Mouse (Mus musculus) intestine, embryonic 14.5 days (tissue): ENCODE data around the gene Mrpl37. TPM values are rescaled to one million over a fixed set of nuclear protein-coding genes. Genes with fewer than 3 reads are reported as not detected.
"Not testable (repeated sequence)": the region's sequence is repeated elsewhere in the genome, so short reads cannot be mapped to it uniquely, and the experiment has no call there.

Experiments
- ATAC-seq: fragments of 200-750 bp; cut with Nextera tagmentation; replicated peaks from 2 replicates; pipeline ENCODE4 v1.8.0; 2017; ENCODE audit warnings: low read depth, moderate number of reproducible peaks, moderate TSS enrichment, moderate library complexity; ENCODE audit not compliant: low FRiP score, low TSS enrichment
- DNase-seq: peaks from one replicate; pipeline ENCODE4 v3.0.0-alpha.2; 2018; ENCODE audit warnings: low spot score
- H3K27ac ChIP-seq: fragments of 300-500 bp; sonication (generic); 2 replicates; pipeline ENCODE4 v1.5.1; 2014; ENCODE audit warnings: low read depth, mild to moderate bottlenecking, control low read depth
- H3K27me3 ChIP-seq: fragments of 300-500 bp; sonication (generic); replicated peaks from 2 replicates; pipeline ENCODE4 v1.6.1; 2014; ENCODE audit warnings: low read length, control low read depth; ENCODE audit not compliant: control insufficient read depth, insufficient read depth
- H3K36me3 ChIP-seq: fragments of 300-500 bp; sonication (generic); 2 replicates; pipeline ENCODE4 v1.6.1; 2014; ENCODE audit warnings: low read length, control low read depth; ENCODE audit not compliant: control insufficient read depth, insufficient read depth
- H3K4me1 ChIP-seq: fragments of 300-500 bp; sonication (generic); replicated peaks from 2 replicates; pipeline ENCODE4 v1.6.1; 2014; ENCODE audit warnings: low read length, control low read depth, mixed read lengths; ENCODE audit not compliant: control insufficient read depth, insufficient read depth
- H3K4me2 ChIP-seq: fragments of 300-500 bp; sonication (generic); 2 replicates; pipeline ENCODE4 v1.6.1; 2014; ENCODE audit warnings: low read length
- H3K4me3 ChIP-seq: fragments of 300-500 bp; sonication (generic); 2 replicates; pipeline ENCODE4 v1.5.1; 2014; ENCODE audit warnings: low read depth, low read length, control low read depth, mixed read lengths
- H3K9ac ChIP-seq: fragments of 300-500 bp; sonication (generic); 2 replicates; pipeline ENCODE4 v1.6.1; 2014; ENCODE audit warnings: mild to moderate bottlenecking, low read length
- H3K9me3 ChIP-seq: fragments of 300-500 bp; sonication (generic); 2 replicates; pipeline ENCODE4 v1.6.1; 2016; ENCODE audit warnings: low read length, control low read depth; ENCODE audit not compliant: control insufficient read depth
- WGBS: fragments of 180-500 bp; shearing (Covaris S2); extraction: QIAGEN DNeasy Blood & Tissue Kit; methylation state at CpG from one replicate; pipeline ENCODE4 v1.1.7; 2014; 5-methylcytosine and 5-hydroxymethylcytosine counted together
- polyA plus RNA-seq: library from polyadenylated mRNA; unstranded; fragments of >200 nt; fragmentation: Nextera tagmentation; extraction: Ambion mirVana; gene quantifications from 2 replicates; pipeline ENCODE4 v1.2.1, GENCODE M21; 2014

Gene Mrpl37
- 118 and 121 TPM in 2 replicates for polyA plus RNA-seq

DNA sequence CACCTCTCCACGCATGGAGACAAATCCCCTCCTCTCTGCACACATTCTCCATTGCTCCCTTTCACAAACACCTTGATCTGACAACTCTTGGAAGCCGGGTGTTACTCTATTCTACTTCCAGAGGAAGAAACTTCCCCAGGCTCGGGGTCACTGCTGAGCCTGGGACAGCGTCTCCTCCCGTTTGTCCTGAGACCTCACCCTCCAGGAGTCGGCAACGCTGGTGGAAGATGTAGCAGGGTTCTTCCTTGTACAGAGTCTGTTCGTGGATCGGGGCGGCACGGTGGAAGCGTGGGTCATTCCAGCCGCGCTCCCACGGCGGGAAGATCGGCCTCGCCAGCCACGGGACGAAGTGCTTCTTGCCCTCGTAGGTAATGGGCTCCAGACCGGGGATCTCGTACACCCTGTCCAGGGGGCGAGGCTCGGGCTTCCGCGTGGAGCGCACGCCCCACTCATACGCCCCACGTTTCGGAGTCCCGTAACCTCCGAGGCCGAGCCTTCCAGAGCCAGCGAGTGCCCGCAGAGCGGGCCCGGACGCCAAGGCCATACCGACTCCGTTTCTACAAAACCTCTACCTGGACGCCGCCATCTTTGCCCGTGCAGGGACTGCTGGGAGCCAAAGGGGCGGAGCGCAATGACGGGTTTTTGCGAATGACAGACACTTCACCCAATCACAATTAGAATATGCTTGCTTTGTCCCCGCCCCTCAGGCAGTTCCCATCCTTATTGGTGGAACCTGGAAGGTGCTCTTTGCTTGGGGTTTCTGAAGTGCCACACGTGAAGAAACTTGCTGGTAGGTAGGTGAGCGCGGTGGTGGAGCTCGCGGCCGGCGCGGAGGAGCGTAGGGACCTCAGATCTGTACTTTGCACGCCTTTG, at the start of gene Mrpl37, which contains the start of gene Cyb5rl:
Mrpl37 (minus strand) TSS at position 617 of the 873 bp plus-strand sequence.
Cyb5rl (plus strand) TSS at position 737 of the 873 bp plus-strand sequence.
- Histone ChIP-seq H3K36me3 (peaks cover 34% of the 10 kb centered on the region), H3K27ac (peak within 1 kb of the TSS; percentile 24; the same call in 1 of the 2 replicates), H3K4me1 (peaks cover 9% of the 10 kb centered on the region), H3K27me3 (no peaks in the 10 kb centered on the region), H3K4me2 (peak within 1 kb of the TSS; percentile 68), H3K9ac (peak within 1 kb of the TSS; percentile 80), H3K9me3 (no peaks in the 10 kb centered on the region), H3K4me3 (peak within 1 kb of the TSS; percentile 92)
- DNase-seq, result peak; percentile 97
- WGBS, result 1% methylated on average over 60 of the region's 60 CpGs
- ATAC-seq, result peak; percentile 98

DNA sequence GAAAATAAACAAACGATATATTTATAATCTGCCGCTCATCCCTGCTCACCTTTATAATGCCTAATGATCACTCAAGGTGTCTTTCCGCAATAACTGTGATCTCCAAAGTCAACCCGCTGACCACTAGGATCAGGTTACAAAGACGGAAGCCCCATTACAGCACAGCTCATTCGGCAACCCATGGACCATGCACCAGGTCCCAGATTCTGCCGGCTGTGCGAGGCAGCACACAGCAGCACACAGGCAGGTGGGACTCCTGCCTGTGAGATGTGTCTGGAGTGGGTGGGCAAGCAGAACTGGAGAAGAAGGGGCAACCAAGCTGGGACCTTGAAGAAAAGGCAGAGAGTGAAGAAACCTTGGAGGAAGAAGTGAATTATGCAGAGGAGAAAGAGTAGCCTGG, 47.6 kb upstream of the Mrpl37 start:
- WGBS, result 23% methylated on average over 8 of the region's 8 CpGs
- H3K36me3 ChIP-seq, result no peaks in the 10 kb centered on the region
- no peak overlapping the region for H3K4me2 ChIP-seq
- no peak overlapping the region for H3K27ac ChIP-seq
- ATAC-seq, result no peak
- H3K4me1 ChIP-seq, result no peaks in the 10 kb centered on the region; the same call in 1 of the 2 replicates
- no peak for DNase-seq
- no peak overlapping the region for H3K9ac ChIP-seq
- no peak overlapping the region for H3K4me3 ChIP-seq
- H3K27me3 ChIP-seq, result no peaks in the 10 kb centered on the region
- H3K9me3 ChIP-seq, result no peaks in the 10 kb centered on the region

- WGBS, result 89% methylated on average over 6 of the region's 6 CpGs
- H3K36me3 ChIP-seq, H3K27me3 ChIP-seq, H3K9me3 ChIP-seq, H3K27ac ChIP-seq, ATAC-seq, H3K4me3 ChIP-seq, H3K4me1 ChIP-seq, H3K4me2 ChIP-seq, H3K9ac ChIP-seq, DNase-seq: not testable (repeated sequence)
These were observed 42.5 kb upstream of the Mrpl37 start for GRCm38 (mm10) chr4:107109181-107109580.

DNA sequence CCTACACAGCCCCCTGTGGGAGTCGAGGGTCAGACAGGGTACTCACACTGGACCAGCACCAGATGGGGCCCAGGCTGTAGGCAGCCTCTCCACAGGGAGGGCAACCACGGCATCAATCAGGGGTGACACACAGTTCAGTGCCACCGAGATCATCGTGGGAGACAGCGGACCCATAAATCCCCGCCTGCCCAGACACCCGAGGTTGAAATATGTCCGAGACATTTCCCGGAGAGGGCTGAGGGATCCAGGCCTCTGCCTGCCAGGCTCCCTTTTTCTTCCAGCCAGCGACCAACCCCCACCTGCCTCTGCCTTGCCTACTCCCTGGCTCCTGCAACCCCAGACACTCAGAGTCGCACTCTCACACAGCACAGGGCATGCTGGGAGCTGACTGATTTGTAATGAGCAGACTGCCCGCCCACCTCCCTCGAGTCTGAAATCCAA, 41.6 kb upstream of the Mrpl37 start:
- Histone ChIP-seq H3K9ac (no peak overlapping the region), H3K9me3 (no peaks in the 10 kb centered on the region), H3K36me3 (no peaks in the 10 kb centered on the region), H3K4me2 (peak overlapping the region; percentile 15; the same call in 1 of the 2 replicates), H3K27ac (no peak overlapping the region; the same call in 1 of the 2 replicates), H3K4me3 (no peak overlapping the region), H3K4me1 (peaks cover 7% of the 10 kb centered on the region; the same call in 1 of the 2 replicates), H3K27me3 (no peaks in the 10 kb centered on the region)
- WGBS, result 19% methylated on average over 13 of the region's 13 CpGs
- no peak for DNase-seq
- ATAC-seq, result no peak

- Histone ChIP-seq H3K9ac (no peak overlapping the region), H3K4me2 (no peak overlapping the region), H3K4me3 (no peak overlapping the region), H3K36me3 (no peaks in the 10 kb centered on the region), H3K4me1 (peaks cover 7% of the 10 kb centered on the region; the same call in 1 of the 2 replicates), H3K27ac (no peak overlapping the region), H3K9me3 (no peaks in the 10 kb centered on the region), H3K27me3 (no peaks in the 10 kb centered on the region)
- 85% methylated on average over 16 of the region's 16 CpGs for WGBS
- no peak for DNase-seq
- no peak for ATAC-seq
These were observed 40.1 kb upstream of the Mrpl37 start for GRCm38 (mm10) chr4:107106777-107107176.

- Histone ChIP-seq H3K36me3 (no peaks in the 10 kb centered on the region), H3K4me2 (no peak overlapping the region), H3K4me3 (no peak overlapping the region), H3K9me3 (no peaks in the 10 kb centered on the region), H3K9ac (no peak overlapping the region), H3K4me1 (no peaks in the 10 kb centered on the region), H3K27me3 (no peaks in the 10 kb centered on the region), H3K27ac (no peak overlapping the region)
- 72% methylated on average over 8 of the region's 8 CpGs for WGBS
- DNase-seq, result no peak
- no peak for ATAC-seq
These were observed 35.6 kb upstream of the Mrpl37 start for GRCm38 (mm10) chr4:107102220-107102619.

DNA sequence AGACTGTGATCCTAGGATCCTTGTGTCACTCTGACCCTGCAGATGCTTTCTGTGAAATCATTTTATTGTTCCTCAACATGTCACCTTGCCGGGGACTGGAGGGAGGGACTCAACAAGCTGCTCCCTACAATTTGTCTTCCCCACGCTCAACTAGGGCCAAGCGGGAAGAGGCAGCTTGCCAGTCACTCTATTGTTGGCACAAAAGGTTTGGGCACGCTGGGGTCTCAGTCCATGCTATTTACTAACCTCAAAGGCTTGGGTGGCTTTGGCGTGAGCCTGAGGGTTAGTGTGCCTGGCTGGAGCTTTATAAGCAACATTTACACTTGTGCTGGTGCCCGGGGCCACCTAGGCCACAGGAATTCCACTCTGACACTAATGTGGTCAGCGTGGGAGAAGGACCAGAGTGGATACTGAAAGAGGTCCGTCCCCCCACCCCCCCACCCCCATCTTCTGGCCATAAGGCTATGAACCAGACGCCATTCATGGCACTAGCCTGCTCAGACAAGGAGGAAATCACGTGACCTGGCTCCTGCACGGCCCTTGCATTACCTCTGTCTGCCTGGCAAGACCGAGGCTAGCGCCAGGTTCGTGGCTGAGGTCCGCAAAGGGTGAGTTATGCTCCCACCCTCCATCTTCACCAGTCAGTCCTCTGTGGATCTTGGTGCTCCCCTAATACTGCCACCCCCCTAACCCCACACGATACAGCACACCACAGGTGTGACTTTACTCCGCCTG, 32.3 kb upstream of the Mrpl37 start:
- Histone ChIP-seq H3K36me3 (no peaks in the 10 kb centered on the region), H3K4me3 (no peak overlapping the region), H3K27me3 (no peaks in the 10 kb centered on the region), H3K9me3 (no peaks in the 10 kb centered on the region), H3K4me2 (no peak overlapping the region), H3K4me1 (no peaks in the 10 kb centered on the region), H3K27ac (no peak overlapping the region), H3K9ac (no peak overlapping the region)
- WGBS, result 75% methylated on average over 16 of the region's 17 CpGs
- no peak for DNase-seq
- no peak for ATAC-seq

DNA sequence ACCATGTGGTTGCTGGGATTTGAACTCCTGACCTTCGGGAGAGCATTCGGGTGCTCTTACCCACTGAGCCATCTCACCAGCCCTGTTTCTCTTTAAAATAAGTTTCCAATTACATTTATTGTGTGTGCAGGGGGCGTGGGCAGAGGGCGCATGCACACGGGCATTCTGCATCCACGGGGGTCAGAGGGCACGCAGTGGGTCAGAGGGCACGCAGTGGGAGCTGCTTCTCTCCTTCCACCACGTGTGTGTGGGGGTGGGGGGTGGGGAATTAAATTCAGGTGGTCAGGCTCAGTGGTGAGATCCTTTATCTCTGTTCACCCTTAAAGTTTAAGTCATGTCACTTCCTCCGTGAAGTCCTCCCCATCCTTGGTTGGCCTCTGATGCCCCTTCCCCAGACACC, 31.7 kb upstream of the Mrpl37 start:
- H3K36me3 ChIP-seq, result no peaks in the 10 kb centered on the region
- 71% methylated on average over 10 of the region's 10 CpGs for WGBS
- H3K9ac ChIP-seq, result no peak overlapping the region
- ATAC-seq (no peak), DNase-seq (no peak)
- no peaks in the 10 kb centered on the region for H3K4me1 ChIP-seq
- no peak overlapping the region for H3K27ac ChIP-seq
- H3K9me3 ChIP-seq, result no peaks in the 10 kb centered on the region
- no peak overlapping the region for H3K4me2 ChIP-seq
- H3K27me3 ChIP-seq, result no peaks in the 10 kb centered on the region
- H3K4me3 ChIP-seq, result no peak overlapping the region
